8 mouse cellular contexts compared by ENCODE assay signal in genomic region chr10:93723942-93724542, GRCm38 (mm10).
DNase-seq lines count a peak whose midpoint lies in the region; ATAC-seq lines count a peak whose summit lies in the region.

No protein-coding gene starts in this region.

- WGBS in kidney, embryonic 16.5 days = 12% methylated on average over 11 of the region's 11 CpGs

- H3K36me3 ChIP-seq in kidney, embryonic 16.5 days (ENCODE audit: insufficient read depth, low read length) = no peaks in the 10 kb centered on the region

- H3K4me3 ChIP-seq in kidney, embryonic 16.5 days (ENCODE audit: low read length) = no peak overlapping the region

- ATAC-seq in kidney, embryonic 16.5 days (ENCODE audit: low FRiP score, low TSS enrichment) = no peak

- no peak overlapping the region; the same call in 1 of the 2 replicates for H3K27ac ChIP-seq in kidney, embryonic 16.5 days (ENCODE audit: low read length)

- H3K9ac ChIP-seq in kidney, embryonic 16.5 days (replicated peaks; ENCODE audit: low read length) = no peak overlapping the region

- H3K9me3 ChIP-seq in kidney, embryonic 16.5 days (ENCODE audit: low read length) = no peaks in the 10 kb centered on the region

- no peaks in the 10 kb centered on the region for H3K27me3 ChIP-seq in kidney, embryonic 16.5 days (ENCODE audit: insufficient read depth, low read length)

- peak overlapping the region; percentile 37 for H3K4me2 ChIP-seq in kidney, embryonic 16.5 days (replicated peaks; ENCODE audit: low read depth, low read length)

- 0 out of 2 replicates have a peak, but pooled peaks cover 3% of the 10 kb centered on the region for H3K4me1 ChIP-seq in kidney, embryonic 16.5 days (ENCODE audit: insufficient read depth, low read length)

- peak; percentile 70 for DNase-seq in ovary, adult 18-20 months (ENCODE audit: low spot score)
- DNase-seq in ovary, postnatal 10 days (ENCODE audit: low spot score) = no peak
- peak; percentile 39 for DNase-seq in gastrocnemius, postnatal 25 days
- DNase-seq in lung, postnatal 14 days = peak; percentile 70
- DNase-seq in spleen, postnatal 36 days (ENCODE audit: low spot score in 2 of 2) = no peak
- no peak for DNase-seq in frontal cortex, postnatal 10 days (ENCODE audit: low spot score in 2 of 2)
- DNase-seq in B cell, adult 2 months = no peak

Comparison
In these comparisons a context has a peak if more than half of its experiments do, and no peak if none do; other contexts are left out.
1. DNase-seq: peak in ovary, adult 18-20 months (single experiment), gastrocnemius, postnatal 25 days (single experiment) and lung, postnatal 14 days (single experiment); none in ovary, postnatal 10 days (single experiment), spleen, postnatal 36 days (0 of 2), frontal cortex, postnatal 10 days (0 of 2) and B cell, adult 2 months (0 of 2).